Mouse (Mus musculus): ENCODE data around the gene Ntn1.

Ntn1 gene

GRCm38 (mm10) chr11:68215206-68215912 lies 185.3 kb downstream of the Ntn1 start:
- DNase-seq (ENCODE audit: low spot score in 2 of 2), result no peak

GRCm38 (mm10) chr11:68214496-68215205 lies 186.0 kb downstream of the Ntn1 start:
- DNase-seq (ENCODE audit: low spot score in 2 of 2), result no peak

- no peak for DNase-seq (ENCODE audit: low spot score in 2 of 2)
Measured at GRCm38 (mm10) chr11:68213896-68214295, 186.7 kb downstream of the Ntn1 start.

GRCm38 (mm10) chr11:68211924-68212578 lies 188.6 kb downstream of the Ntn1 start:
- DNase-seq (ENCODE audit: low spot score in 2 of 2), result no peak

GRCm38 (mm10) chr11:68210714-68211113 lies 189.9 kb downstream of the Ntn1 start:
- no peak for DNase-seq (ENCODE audit: low spot score in 2 of 2)

GRCm38 (mm10) chr11:68209506-68209905 lies 191.1 kb downstream of the Ntn1 start:
- no peak for DNase-seq (ENCODE audit: low spot score in 2 of 2)

GRCm38 (mm10) chr11:68208582-68208981 lies 192.0 kb downstream of the Ntn1 start:
- no peak for DNase-seq (ENCODE audit: low spot score in 2 of 2)

GRCm38 (mm10) chr11:68208023-68208422 lies 192.6 kb downstream of the Ntn1 start:
- DNase-seq (ENCODE audit: low spot score in 2 of 2), result no peak

GRCm38 (mm10) chr11:68205572-68206229 lies 194.9 kb downstream of the Ntn1 start:
- peak in 1 of 2 experiments; percentile 24 for DNase-seq (ENCODE audit: low spot score in 2 of 2)

GRCm38 (mm10) chr11:68204407-68204806 lies 196.2 kb downstream of the Ntn1 start:
- no peak for DNase-seq (ENCODE audit: low spot score in 2 of 2)

GRCm38 (mm10) chr11:68203658-68204315 lies 196.8 kb downstream of the Ntn1 start:
- no peak for DNase-seq (ENCODE audit: low spot score in 2 of 2)

GRCm38 (mm10) chr11:68202561-68202960 lies 198.1 kb downstream of the Ntn1 start:
- DNase-seq (ENCODE audit: low spot score in 2 of 2), result no peak

- no peak for DNase-seq (ENCODE audit: low spot score in 2 of 2)
Measured at GRCm38 (mm10) chr11:68201811-68202459, 198.7 kb downstream of the Ntn1 start.

- DNase-seq (ENCODE audit: low spot score in 2 of 2), result no peak
Measured at GRCm38 (mm10) chr11:68201063-68201462, 199.6 kb downstream of the Ntn1 start.

GRCm38 (mm10) chr11:68200500-68200899 lies 200.1 kb downstream of the Ntn1 start:
- no peak for DNase-seq (ENCODE audit: low spot score in 2 of 2)

- no peak for DNase-seq (ENCODE audit: low spot score in 2 of 2)
Measured at GRCm38 (mm10) chr11:68199801-68200423, 200.7 kb downstream of the Ntn1 start.

- no peak for DNase-seq (ENCODE audit: low spot score in 2 of 2)
Measured at GRCm38 (mm10) chr11:68199103-68199502, 201.5 kb downstream of the Ntn1 start.

- DNase-seq (ENCODE audit: low spot score in 2 of 2), result no peak
Measured at GRCm38 (mm10) chr11:68198696-68199095, 201.9 kb downstream of the Ntn1 start.

- no peak for DNase-seq (ENCODE audit: low spot score in 2 of 2)
Measured at GRCm38 (mm10) chr11:68197471-68197870, 203.2 kb downstream of the Ntn1 start.

- DNase-seq (ENCODE audit: low spot score in 2 of 2), result no peak
Measured at GRCm38 (mm10) chr11:68196566-68196965, 204.1 kb downstream of the Ntn1 start.
